Mouse (Mus musculus) spleen, adult 2 months (tissue): ENCODE measurements around the gene Mroh8. TPM values are rescaled to one million over a fixed set of nuclear protein-coding genes. Genes with fewer than 3 reads are reported as not detected.

ENCODE experiments used
- DNase-seq, 2 experiments: peaks; one replicate each; pipeline versions ENCODE4 v3.0.0 to v3.0.0-alpha.2; 2012 to 2021; ENCODE audit warnings: low spot score in 2 of 2, low read depth in 1 of 2
- H3K27ac ChIP-seq: fragments of 200-500 bp; 2 replicates; pipeline ENCODE4 v1.5.1; 2012; ENCODE audit warnings: low read length, inconsistent platforms; ENCODE audit not compliant: insufficient read depth
- H3K27me3 ChIP-seq: fragments of 200-500 bp; 2 replicates; pipeline ENCODE4 v1.6.1; 2012; ENCODE audit warnings: mild to moderate bottlenecking, moderate library complexity, low read length, inconsistent platforms; ENCODE audit not compliant: control insufficient read depth, insufficient read depth
- H3K36me3 ChIP-seq: fragments of 200-500 bp; 2 replicates; pipeline ENCODE4 v1.6.1; 2012; ENCODE audit warnings: mild to moderate bottlenecking, low read length, inconsistent platforms; ENCODE audit not compliant: control insufficient read depth, insufficient read depth
- H3K4me1 ChIP-seq: fragments of 200-500 bp; 2 replicates; pipeline ENCODE4 v1.6.1; 2011; ENCODE audit warnings: inconsistent platforms; ENCODE audit not compliant: control insufficient read depth, insufficient read depth, insufficient read length
- H3K4me3 ChIP-seq: fragments of 200-500 bp; 2 replicates; pipeline ENCODE4 v1.5.1; 2011; ENCODE audit warnings: mild to moderate bottlenecking, inconsistent platforms; ENCODE audit not compliant: insufficient read depth, insufficient read length; ENCODE audit errors: extremely low read depth
- CTCF ChIP-seq: fragments of 200-500 bp; IDR thresholded peaks from 2 replicates; pipeline ENCODE4 v1.5.1; 2011; ENCODE audit warnings: mild to moderate bottlenecking, inconsistent platforms; ENCODE audit not compliant: insufficient read depth, insufficient read length, insufficient replicate concordance; ENCODE audit errors: extremely low read depth
- POLR2A ChIP-seq: fragments of 200-500 bp; IDR thresholded peaks from 2 replicates; pipeline ENCODE4 v1.6.1; 2011; ENCODE audit warnings: low read depth, low read length, inconsistent platforms
- WGBS: fragments of 180-500 bp; shearing (Covaris S2); methylation state at CpG from one replicate; pipeline ENCODE4 v1.1.7; 2018; 5-methylcytosine and 5-hydroxymethylcytosine counted together
- polyA plus RNA-seq: library from polyadenylated mRNA; depleted of rRNA; stranded (reverse); fragments of >200 nt; gene quantifications from 2 replicates; pipeline ENCODE4 v1.2.3, GENCODE M21; 2012; rRNA removed

The Mroh8 gene
- polyA plus RNA-seq, result 0.18 and 0.36 TPM in 2 replicates

DNA sequence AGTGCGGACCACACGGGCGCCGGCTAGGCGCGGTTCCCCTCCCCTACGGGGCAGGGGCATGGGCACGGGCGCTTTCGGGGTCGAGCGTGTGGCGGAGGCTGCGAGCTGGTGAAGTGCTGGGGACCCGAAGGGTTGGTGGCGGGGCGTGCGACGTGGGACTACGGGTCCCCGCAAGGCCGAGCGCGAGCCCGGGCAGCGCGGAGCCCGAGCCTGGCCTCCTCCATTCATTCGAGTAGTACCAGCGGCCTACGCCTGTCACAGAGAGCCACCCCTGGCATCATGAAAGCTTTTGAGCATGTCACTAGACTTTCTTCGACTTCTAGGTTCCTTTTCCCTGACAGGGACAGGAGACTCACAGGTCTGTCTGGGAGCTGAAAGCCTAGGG lies at the start of gene Mroh8:
Gene Mroh8 (minus strand): TSS at position 134 of the 385 bp plus-strand sequence.
- peak within 1 kb of the TSS; percentile 98 for H3K4me3 ChIP-seq
- H3K27ac ChIP-seq, result peak within 1 kb of the TSS; percentile 98
- H3K27me3 ChIP-seq, result no peaks in the 10 kb centered on the region
- 0 out of 2 replicates have a peak, but pooled peaks cover 3% of the 10 kb centered on the region for H3K4me1 ChIP-seq
- peak in 1 of 2 experiments; percentile 40 for DNase-seq
- TF ChIP-seq POLR2A, result no peak
- no peak for TF ChIP-seq CTCF
- H3K36me3 ChIP-seq, result peaks cover 5% of the 10 kb centered on the region
- WGBS, result under 1% methylated on average over 32 of the region's 32 CpGs

DNA sequence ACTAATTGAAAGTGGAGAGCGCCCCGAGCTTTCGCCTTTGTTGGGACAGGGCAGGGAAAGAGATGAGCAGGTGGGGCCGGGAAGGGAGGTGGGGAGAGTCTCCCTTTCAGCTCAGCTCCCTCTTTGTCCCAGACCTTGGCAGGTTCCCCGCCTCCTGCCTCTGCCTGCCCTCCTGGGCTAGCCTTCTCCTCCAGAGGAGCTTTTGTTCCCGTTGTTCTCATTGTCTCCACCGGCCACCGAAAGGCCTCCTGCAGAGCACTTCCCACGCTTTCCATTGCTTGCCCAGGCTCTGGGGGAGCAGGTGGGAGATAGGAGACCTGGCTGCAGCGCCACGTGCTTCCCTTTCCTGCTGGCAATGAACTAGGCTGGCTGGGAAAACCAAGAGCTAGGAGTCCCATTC lies 49.2 kb upstream of the Mroh8 start:
- Histone ChIP-seq H3K27ac (no peak overlapping the region), H3K36me3 (peaks cover 23% of the 10 kb centered on the region), H3K27me3 (no peaks in the 10 kb centered on the region)

DNA sequence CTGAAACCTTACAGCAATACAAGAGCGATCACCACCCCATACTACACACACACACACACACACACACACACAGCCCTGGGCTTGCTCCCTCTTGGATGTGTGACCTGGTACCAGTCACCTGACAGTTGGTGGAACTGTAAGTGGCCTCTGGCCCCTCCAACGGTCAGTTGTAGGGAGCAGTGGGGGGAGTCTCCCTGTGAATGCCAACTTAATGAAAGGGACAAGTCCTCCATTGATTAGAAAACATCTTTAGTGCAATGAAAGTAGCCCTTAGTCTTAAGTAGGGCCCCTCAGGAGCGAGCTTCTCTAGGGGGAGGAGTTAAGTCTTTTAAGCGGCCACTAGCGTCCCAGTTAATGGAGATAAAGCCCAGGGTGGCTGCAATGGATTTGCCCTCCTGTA lies 48.8 kb upstream of the Mroh8 start:
- 87% methylated on average over 5 of the region's 5 CpGs for WGBS
- Histone ChIP-seq H3K4me1 (no peaks in the 10 kb centered on the region), H3K36me3 (peaks cover 25% of the 10 kb centered on the region), H3K27ac (no peak overlapping the region), H3K27me3 (no peaks in the 10 kb centered on the region), H3K4me3 (no peak overlapping the region)
- TF ChIP-seq POLR2A, result no peak
- TF ChIP-seq CTCF, result no peak
- DNase-seq, result no peak

More for the DNA sequence above, 49.2 kb upstream of the Mroh8 start:
- DNase-seq, result no peak
- Histone ChIP-seq H3K4me3 (no peak overlapping the region), H3K4me1 (no peaks in the 10 kb centered on the region)
- WGBS, result 94% methylated on average over 11 of the region's 11 CpGs
- no peak for TF ChIP-seq CTCF
- no peak for TF ChIP-seq POLR2A

DNA sequence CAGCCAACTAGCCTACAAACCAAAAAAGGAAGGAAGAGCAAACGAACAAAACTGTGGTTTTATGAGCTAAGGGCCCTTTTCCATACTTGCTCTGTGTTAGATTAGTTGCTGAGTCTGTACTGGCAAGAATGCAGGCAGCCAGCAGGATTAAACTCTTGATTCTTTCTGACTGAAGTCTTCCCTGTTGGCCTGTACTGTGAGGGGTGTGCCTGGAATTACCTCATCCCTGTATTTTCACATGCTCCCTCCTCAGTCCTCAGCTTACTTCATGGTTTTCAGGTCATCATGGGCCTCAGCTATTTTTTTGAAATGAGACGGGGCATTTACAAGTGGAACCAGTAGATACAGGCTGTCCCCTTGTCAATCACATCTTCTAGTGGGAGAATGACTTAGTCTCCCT lies 45.9 kb upstream of the Mroh8 start:
- TF ChIP-seq CTCF (no peak), POLR2A (no peak)
- no peaks in the 10 kb centered on the region for H3K4me1 ChIP-seq
- no peak overlapping the region for H3K27ac ChIP-seq
- H3K36me3 ChIP-seq, result peaks cover 43% of the 10 kb centered on the region
- H3K4me3 ChIP-seq, result no peak overlapping the region
- no peaks in the 10 kb centered on the region for H3K27me3 ChIP-seq
- whole genome bisulfite sequencing, result 44% methylated on average over 2 of the region's 2 CpGs
- no peak for DNase-seq

DNA sequence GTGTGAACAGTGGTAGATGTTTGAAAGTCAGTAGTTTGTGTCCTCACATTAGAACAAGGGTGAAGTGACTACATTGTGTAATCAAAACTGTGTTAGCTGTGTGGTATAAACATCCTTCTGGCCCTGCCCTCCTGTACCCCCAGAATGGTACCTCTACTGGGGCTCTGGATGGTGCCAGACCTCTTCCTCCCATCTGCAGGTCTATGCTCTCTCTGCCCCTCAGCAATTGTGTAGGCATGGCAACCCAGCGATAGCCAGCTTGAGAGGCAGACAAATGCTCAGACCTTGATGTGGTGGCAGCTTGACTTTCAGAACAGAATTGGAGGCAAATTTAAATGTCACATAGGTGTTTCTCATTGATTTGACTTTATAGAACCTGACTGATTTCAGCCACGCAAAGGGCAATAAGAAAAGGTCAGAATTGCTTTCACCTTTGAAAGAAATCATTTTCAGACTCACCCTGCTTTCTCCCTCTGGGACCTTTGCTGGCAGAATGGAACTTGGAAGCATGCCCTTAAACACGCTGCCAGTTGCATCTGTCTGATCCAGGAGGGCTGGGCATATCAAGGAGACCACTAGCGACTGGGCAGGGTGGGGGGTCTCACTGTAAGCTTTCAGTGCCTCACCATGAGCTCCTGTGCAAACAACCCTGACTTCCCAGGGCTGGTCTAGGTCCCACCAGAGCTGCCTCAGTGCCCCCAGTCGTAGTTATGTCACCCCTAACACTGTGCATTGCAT lies 42.8 kb upstream of the Mroh8 start:
- Histone ChIP-seq H3K4me3 (no peak overlapping the region), H3K36me3 (peaks cover 54% of the 10 kb centered on the region), H3K27ac (no peak overlapping the region), H3K27me3 (no peaks in the 10 kb centered on the region), H3K4me1 (no peaks in the 10 kb centered on the region)
- no peak for DNase-seq
- no peak for TF ChIP-seq CTCF
- no peak for TF ChIP-seq POLR2A
- 89% methylated on average over 5 of the region's 5 CpGs for WGBS

DNA sequence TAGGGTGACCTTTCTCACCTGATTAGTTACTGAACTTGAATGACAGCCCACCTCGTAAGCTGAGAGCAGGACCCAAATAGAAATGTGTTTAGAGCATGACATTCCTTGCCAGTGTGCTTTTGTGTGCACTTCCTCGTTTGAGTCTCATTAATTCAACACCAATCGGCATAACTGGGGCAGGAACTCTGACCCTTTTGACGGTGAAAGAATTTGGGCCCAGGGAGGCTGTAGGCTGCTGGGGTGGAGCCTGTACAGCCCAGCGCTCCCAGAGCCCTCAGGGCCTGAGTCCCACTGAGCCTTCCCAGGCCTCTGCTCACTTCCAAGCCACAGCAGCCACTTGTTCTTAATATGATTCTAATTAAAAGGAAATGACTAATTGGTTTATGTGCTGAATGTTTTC lies 41.5 kb upstream of the Mroh8 start:
- H3K27ac ChIP-seq, result no peak overlapping the region
- no peaks in the 10 kb centered on the region for H3K27me3 ChIP-seq
- TF ChIP-seq POLR2A, result no peak
- TF ChIP-seq CTCF, result no peak
- H3K36me3 ChIP-seq, result peaks cover 59% of the 10 kb centered on the region
- H3K4me1 ChIP-seq, result no peaks in the 10 kb centered on the region
- WGBS, result 88% methylated on average over 5 of the region's 5 CpGs
- no peak for DNase-seq
- no peak overlapping the region for H3K4me3 ChIP-seq

DNA sequence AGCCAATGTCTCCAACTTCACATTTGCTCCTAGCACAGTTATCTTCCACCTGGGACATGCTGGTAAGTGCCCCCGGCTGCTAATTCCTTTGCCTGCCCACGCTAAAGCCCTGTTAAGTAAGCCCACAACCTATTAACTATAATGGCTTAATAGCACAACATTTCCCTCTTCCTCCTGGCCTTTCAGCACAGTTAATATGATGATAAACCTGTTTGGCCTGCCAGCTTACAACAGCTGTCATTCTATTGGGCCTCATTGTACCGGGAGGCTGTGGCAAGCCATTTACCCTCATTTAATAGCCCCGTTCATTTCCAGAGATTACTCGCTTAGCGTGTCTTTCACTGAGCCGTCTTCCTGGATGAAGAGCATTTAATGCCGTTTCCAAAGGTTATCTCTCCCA lies 40.8 kb upstream of the Mroh8 start:
- TF ChIP-seq POLR2A (no peak), CTCF (no peak)
- DNase-seq, result no peak
- H3K27ac ChIP-seq, result no peak overlapping the region
- H3K4me3 ChIP-seq, result no peak overlapping the region
- H3K27me3 ChIP-seq, result no peaks in the 10 kb centered on the region
- 96% methylated on average over 8 of the region's 8 CpGs for WGBS
- peaks cover 61% of the 10 kb centered on the region for H3K36me3 ChIP-seq
- H3K4me1 ChIP-seq, result no peaks in the 10 kb centered on the region
